Mouse (Mus musculus) hindbrain, postnatal 0 days (tissue): ENCODE measurements around the gene Rapgefl1. TPM values are rescaled to one million over a fixed set of nuclear protein-coding genes. Genes with fewer than 3 reads are reported as not detected.

ENCODE experiments used
- ATAC-seq: fragments of 200-750 bp; cut with Nextera tagmentation; 2 replicates; pipeline ENCODE4 v1.8.0; 2017; ENCODE audit warnings: mild to moderate bottlenecking, moderate TSS enrichment, moderate library complexity
- DNase-seq: peaks from one replicate; pipeline ENCODE4 v3.0.0-alpha.2; 2015; ENCODE audit warnings: low spot score
- H3K27ac ChIP-seq: fragments of 300-500 bp; sonication (generic); 2 replicates; pipeline ENCODE4 v1.5.1; 2014; ENCODE audit warnings: mild to moderate bottlenecking
- H3K27me3 ChIP-seq: fragments of 300-500 bp; sonication (generic); 2 replicates; pipeline ENCODE4 v1.6.1; 2014; ENCODE audit warnings: low read length, mixed read lengths; ENCODE audit not compliant: insufficient read depth
- H3K36me3 ChIP-seq: fragments of 300-500 bp; sonication (generic); 2 replicates; pipeline ENCODE4 v1.6.1; 2014; ENCODE audit warnings: low read length, mixed read lengths; ENCODE audit not compliant: insufficient read depth
- H3K4me1 ChIP-seq: fragments of 300-500 bp; sonication (generic); 2 replicates; pipeline ENCODE4 v1.6.1; 2014; ENCODE audit warnings: antibody characterized with exemption, low read length, mixed read lengths; ENCODE audit not compliant: insufficient read depth
- H3K4me2 ChIP-seq: fragments of 300-500 bp; sonication (generic); 2 replicates; pipeline ENCODE4 v1.6.1; 2014; ENCODE audit warnings: low read depth, mild to moderate bottlenecking, low read length, moderate library complexity, mixed read lengths
- H3K4me3 ChIP-seq: fragments of 300-500 bp; sonication (generic); 2 replicates; pipeline ENCODE4 v1.5.1; 2014; ENCODE audit warnings: low read length
- H3K9ac ChIP-seq: fragments of 300-500 bp; sonication (generic); replicated peaks from 2 replicates; pipeline ENCODE4 v1.6.1; 2014; ENCODE audit warnings: mild to moderate bottlenecking, low read length, moderate library complexity, mixed read lengths
- H3K9me3 ChIP-seq: fragments of 300-500 bp; sonication (generic); 2 replicates; pipeline ENCODE4 v1.6.1; 2016; ENCODE audit warnings: low read length, mixed read lengths
- CTCF ChIP-seq: IDR thresholded peaks from 2 replicates; pipeline ENCODE4 v1.5.1; 2016; ENCODE audit warnings: antibody characterized with exemption, control low read depth, low read depth
- WGBS: fragments of 180-500 bp; shearing (Covaris S2); extraction: QIAGEN DNeasy Blood & Tissue Kit; methylation state at CpG from one replicate; pipeline ENCODE4 v1.1.7; 2014; 5-methylcytosine and 5-hydroxymethylcytosine counted together
- polyA plus RNA-seq: library from polyadenylated mRNA; unstranded; fragments of >200 nt; fragmentation: Nextera tagmentation; extraction: Ambion mirVana; gene quantifications from 2 replicates; pipeline ENCODE4 v1.2.1, GENCODE M21; 2015
- total RNA-seq: library from RNA; depleted of rRNA; stranded (reverse); fragments of >200 nt; gene quantifications from 2 replicates; pipeline ENCODE4 v1.2.3, GENCODE M21; 2014

Rapgefl1 gene
- total and polyA plus RNA-seq, 2 experiments from 2014 or later, result 11.0 to 44.1 TPM

- Histone ChIP-seq H3K4me2 (peak overlapping the region; percentile 96), H3K27ac (peak overlapping the region; percentile 97), H3K36me3 (peaks cover 10% of the 10 kb centered on the region; the same call in 1 of the 2 replicates), H3K27me3 (no peaks in the 10 kb centered on the region), H3K9me3 (no peaks in the 10 kb centered on the region), H3K4me3 (peak overlapping the region; percentile 98), H3K9ac (peak overlapping the region; percentile 99), H3K4me1 (peaks cover 22% of the 10 kb centered on the region; the same call in 1 of the 2 replicates)
- DNase-seq (peak; percentile 70), ATAC-seq (peak; percentile 41)
- no peak for TF ChIP-seq CTCF
- under 1% methylated on average over 52 of the region's 74 CpGs for WGBS
These were observed 40.7 kb upstream of the Rapgefl1 start for GRCm38 (mm10) chr11:98795714-98796514.

GRCm38 (mm10) chr11:98796515-98797216, 39.9 kb upstream of the Rapgefl1 start:
- ATAC-seq (peak; percentile 66), DNase-seq (peak; percentile 91)
- 2% methylated on average over 23 of the region's 23 CpGs for WGBS

GRCm38 (mm10) chr11:98797306-98797705, 39.3 kb upstream of the Rapgefl1 start:
- 8% methylated on average over 5 of the region's 5 CpGs for WGBS
- no peak for TF ChIP-seq CTCF
- ATAC-seq (no peak), DNase-seq (no peak)
- H3K9ac ChIP-seq, result peak overlapping the region; percentile 99
- H3K4me3 ChIP-seq, result peak overlapping the region; percentile 98
- peak overlapping the region; percentile 97; the same call in 1 of the 2 replicates for H3K27ac ChIP-seq
- H3K27me3 ChIP-seq, result no peaks in the 10 kb centered on the region
- H3K36me3 ChIP-seq, result peaks cover 22% of the 10 kb centered on the region; the same call in 1 of the 2 replicates
- H3K4me2 ChIP-seq, result peak overlapping the region; percentile 96
- peaks cover 22% of the 10 kb centered on the region; the same call in 1 of the 2 replicates for H3K4me1 ChIP-seq
- H3K9me3 ChIP-seq, result no peaks in the 10 kb centered on the region

More at GRCm38 (mm10) chr11:98796515-98797216, 39.9 kb upstream of the Rapgefl1 start:
- Histone ChIP-seq H3K27ac (peak overlapping the region; percentile 97), H3K9me3 (no peaks in the 10 kb centered on the region), H3K36me3 (peaks cover 17% of the 10 kb centered on the region; the same call in 1 of the 2 replicates), H3K27me3 (no peaks in the 10 kb centered on the region), H3K4me1 (peaks cover 22% of the 10 kb centered on the region; the same call in 1 of the 2 replicates), H3K4me3 (peak overlapping the region; percentile 98), H3K4me2 (peak overlapping the region; percentile 96), H3K9ac (peak overlapping the region; percentile 99)
- peak; percentile 22; the same call in 1 of the 2 replicates for TF ChIP-seq CTCF

- TF ChIP-seq CTCF, result no peak
- peaks cover 28% of the 10 kb centered on the region; the same call in 1 of the 2 replicates for H3K36me3 ChIP-seq
- peak overlapping the region; percentile 96 for H3K4me2 ChIP-seq
- H3K27ac ChIP-seq, result peak overlapping the region; percentile 97; the same call in 1 of the 2 replicates
- H3K27me3 ChIP-seq, result no peaks in the 10 kb centered on the region
- WGBS, result 33% methylated on average over 4 of the region's 4 CpGs
- peak; percentile 53 for DNase-seq
- H3K4me3 ChIP-seq, result peak overlapping the region; percentile 98
- no peaks in the 10 kb centered on the region for H3K9me3 ChIP-seq
- peak overlapping the region; percentile 99 for H3K9ac ChIP-seq
- H3K4me1 ChIP-seq, result peaks cover 22% of the 10 kb centered on the region; the same call in 1 of the 2 replicates
- no peak for ATAC-seq
These were observed 38.7 kb upstream of the Rapgefl1 start for GRCm38 (mm10) chr11:98797909-98798308.

- ATAC-seq, result no peak
- no peaks in the 10 kb centered on the region for H3K27me3 ChIP-seq
- 91% methylated on average over 5 of the region's 5 CpGs for WGBS
- H3K27ac ChIP-seq, result no peak within 1 kb of the TSS
- no peak for DNase-seq
- no peak within 1 kb of the TSS for H3K4me2 ChIP-seq
- H3K9ac ChIP-seq, result no peak within 1 kb of the TSS
- H3K4me1 ChIP-seq, result 0 out of 2 replicates have a peak, but pooled peaks cover 3% of the 10 kb centered on the region
- peaks cover 63% of the 10 kb centered on the region for H3K36me3 ChIP-seq
- no peaks in the 10 kb centered on the region for H3K9me3 ChIP-seq
- no peak within 1 kb of the TSS for H3K4me3 ChIP-seq
- TF ChIP-seq CTCF, result no peak
These were observed 32.0 kb upstream of the Rapgefl1 start, which contains the start of gene Casc3 for GRCm38 (mm10) chr11:98804605-98805004. Gene Casc3, plus strand, starts transcription at chr11:98804905.

- peaks cover 7% of the 10 kb centered on the region; the same call in 1 of the 2 replicates for H3K4me1 ChIP-seq
- H3K36me3 ChIP-seq, result peaks cover 44% of the 10 kb centered on the region
- TF ChIP-seq CTCF, result no peak
- 79% methylated on average over 2 of the region's 2 CpGs for WGBS
- peak overlapping the region; percentile 99 for H3K27ac ChIP-seq
- no peaks in the 10 kb centered on the region for H3K27me3 ChIP-seq
- peak overlapping the region; percentile 98; the same call in 1 of the 2 replicates for H3K9ac ChIP-seq
- no peak overlapping the region for H3K4me3 ChIP-seq
- DNase-seq (no peak), ATAC-seq (no peak)
- no peaks in the 10 kb centered on the region for H3K9me3 ChIP-seq
- peak overlapping the region; percentile 82; the same call in 1 of the 2 replicates for H3K4me2 ChIP-seq
These were observed 28.2 kb upstream of the Rapgefl1 start for GRCm38 (mm10) chr11:98808417-98808816.
